Mouse (Mus musculus) lung, postnatal 0 days (tissue): ENCODE results near the gene Actn3.

Experiments used
- CTCF ChIP-seq: IDR thresholded peaks from 2 replicates; pipeline ENCODE4 v1.5.1; 2016; ENCODE audit warnings: antibody characterized with exemption, mild to moderate bottlenecking
- EP300 ChIP-seq: IDR thresholded peaks from 2 replicates; pipeline ENCODE4 v1.6.1; 2016; ENCODE audit warnings: antibody characterized with exemption, mild to moderate bottlenecking, control low read depth

GRCm38 (mm10) chr19:4840848-4841247 lies 36.9 kb downstream of the Actn3 start:
- TF ChIP-seq EP300: no peak
- no peak for TF ChIP-seq CTCF
